Mouse (Mus musculus) right cerebral cortex, postnatal 14 days (tissue): ENCODE data around the gene Olfr1018.

Experiments used
- DNase-seq: peaks from one replicate; pipeline ENCODE4 v3.0.0; 2022

Olfr1018 gene

DNA sequence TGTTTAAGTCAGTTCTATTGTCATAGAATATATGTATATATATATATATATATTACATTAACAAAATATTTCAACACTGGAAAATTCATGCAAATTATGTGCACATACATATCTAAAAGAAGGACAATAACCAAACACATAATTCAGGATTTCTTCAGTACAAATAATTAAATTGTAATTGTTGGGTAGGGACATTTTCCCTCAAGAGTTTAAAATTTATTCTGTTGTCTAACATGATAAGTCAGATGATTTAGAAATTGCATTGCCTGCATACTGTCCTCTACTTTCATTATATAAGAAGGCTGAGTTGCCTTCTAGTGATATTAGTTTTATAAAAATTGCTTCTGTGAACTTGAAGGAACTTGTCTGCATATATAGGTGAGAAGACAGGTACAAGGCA lies at the start of gene Olfr1018:
Gene Olfr1018 (plus strand): TSS at position 301 of the 400 bp plus-strand sequence.
- no peak for DNase-seq

DNA sequence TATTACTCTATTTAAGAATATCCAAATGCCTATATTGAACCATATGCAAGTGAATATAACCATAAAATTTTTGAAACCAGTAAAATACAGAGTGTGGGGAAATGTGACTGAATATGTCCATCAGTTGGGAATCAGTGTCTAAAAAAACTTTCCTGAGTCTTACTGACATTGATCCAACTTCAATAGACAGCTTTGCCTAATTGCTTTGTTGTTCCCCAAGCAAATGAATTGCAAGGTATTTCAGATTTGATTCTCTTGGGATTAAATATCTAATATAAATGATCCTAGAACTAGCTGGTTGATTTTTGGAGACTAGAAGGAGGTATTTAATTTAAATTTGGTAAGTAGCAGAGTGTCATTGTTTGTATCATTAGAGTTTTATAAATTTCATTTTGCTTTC lies 45.9 kb upstream of the Olfr1018 start, which contains the start of gene Olfr1014:
Gene Olfr1014 (plus strand): TSS at position 301 of the 400 bp plus-strand sequence.
- no peak for DNase-seq

DNA sequence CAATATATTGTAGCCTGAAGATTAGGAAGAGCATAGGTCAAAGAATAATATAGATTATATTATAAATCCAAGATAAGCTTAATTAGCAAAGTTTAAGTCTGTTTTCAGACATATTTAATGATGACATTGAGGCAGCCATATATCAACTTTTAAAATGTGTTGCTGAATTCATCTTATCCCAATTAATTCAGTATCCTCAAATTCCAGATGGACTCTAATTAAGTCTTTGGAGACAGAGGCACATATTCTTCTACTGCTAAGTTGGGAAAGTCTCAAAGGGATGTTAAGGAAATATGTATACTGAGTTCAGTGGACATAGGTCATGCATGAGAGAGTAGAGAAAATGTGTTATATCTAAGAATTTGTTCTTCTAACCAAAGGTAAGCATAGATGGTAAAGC lies 36.6 kb upstream of the Olfr1018 start, which contains the start of gene Olfr1015:
Gene Olfr1015 (plus strand): TSS at position 301 of the 400 bp plus-strand sequence.
- DNase-seq, result no peak

GRCm38 (mm10) chr2:85792331-85792730 lies 25.9 kb upstream of the Olfr1018 start:
- DNase-seq, result no peak

DNA sequence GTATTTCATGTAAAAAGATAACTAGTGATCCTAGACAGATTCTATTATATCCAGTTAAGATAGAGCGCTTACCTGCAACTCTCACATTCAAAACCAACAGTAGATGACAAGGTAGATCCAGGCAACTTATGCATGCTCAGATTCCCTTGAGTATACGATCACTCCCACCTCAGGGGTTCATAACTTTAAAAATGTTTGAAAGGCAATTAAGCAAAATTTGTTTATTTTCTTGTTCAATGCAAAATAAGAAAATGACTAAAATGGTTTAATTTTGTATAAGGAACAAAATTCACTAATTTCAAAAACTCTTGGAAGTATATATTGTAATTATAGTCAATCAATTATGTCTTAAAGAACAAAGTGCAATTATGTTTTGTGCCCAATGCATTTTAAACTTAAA lies 15.8 kb upstream of the Olfr1018 start, which contains the start of gene Olfr1016:
Gene Olfr1016 (minus strand): TSS at position 101 of the 400 bp plus-strand sequence.
- DNase-seq, result no peak

GRCm38 (mm10) chr2:85804501-85804900 lies 13.8 kb upstream of the Olfr1018 start:
- DNase-seq, result no peak

DNA sequence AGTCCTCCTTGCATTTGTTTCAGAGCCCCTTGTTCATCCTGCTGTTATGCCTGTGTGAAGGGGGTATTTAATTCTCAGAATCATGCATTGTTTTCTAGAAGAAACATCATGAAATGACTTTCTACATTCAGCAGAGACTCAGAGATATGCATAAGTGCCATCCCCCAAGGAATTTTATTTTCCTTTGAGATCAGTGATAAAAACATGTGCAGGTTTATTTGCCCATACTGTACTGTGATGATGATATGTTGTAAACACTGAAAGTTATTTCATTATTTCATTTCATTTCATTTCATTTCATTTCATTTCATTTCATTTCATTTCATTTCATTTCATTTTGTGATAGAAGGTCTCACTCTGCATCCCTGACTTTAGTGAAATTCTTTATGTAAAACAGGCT lies 27.1 kb downstream of the Olfr1018 start, which contains the start of gene Olfr1019:
Gene Olfr1019 (minus strand): TSS at position 101 of the 400 bp plus-strand sequence.
- DNase-seq, result no peak

DNA sequence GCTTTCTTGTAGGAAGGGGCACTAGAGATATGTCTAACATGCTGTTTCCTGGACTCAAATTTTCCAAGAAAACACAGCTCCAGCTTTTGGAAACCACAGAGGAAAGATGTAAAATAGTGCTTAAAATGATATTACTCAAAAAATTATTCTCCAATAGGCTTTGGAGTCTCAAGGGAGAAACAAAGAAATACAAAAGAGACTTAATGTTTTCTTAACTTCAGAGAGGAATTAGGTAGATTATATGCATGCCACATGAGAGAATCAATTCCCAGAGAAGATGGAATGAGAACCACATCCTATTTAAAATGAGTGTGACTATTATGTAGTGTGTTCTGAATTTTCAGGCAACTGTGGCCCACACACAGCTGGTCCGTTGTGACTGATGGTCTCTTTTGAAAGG lies 28.5 kb downstream of the Olfr1018 start, which contains the start of gene Olfr1020:
Gene Olfr1020 (plus strand): TSS at position 301 of the 400 bp plus-strand sequence.
- no peak for DNase-seq

- DNase-seq, result no peak
Observed at GRCm38 (mm10) chr2:85868294-85868693, 50.0 kb downstream of the Olfr1018 start, which contains the start of gene Olfr1022. Gene Olfr1022, plus strand, starts transcription at chr2:85868594.
